Mouse (Mus musculus) cerebellum, adult 9-10 months (tissue): ENCODE results near the gene 2010111I01Rik.
"Not testable (repeated sequence)": the region's sequence is repeated elsewhere in the genome, so short reads cannot be mapped to it uniquely, and the experiment has no call there.

ENCODE experiments used
- DNase-seq: peaks from one replicate; pipeline ENCODE4 v3.0.0; 2022

The 2010111I01Rik gene

DNA sequence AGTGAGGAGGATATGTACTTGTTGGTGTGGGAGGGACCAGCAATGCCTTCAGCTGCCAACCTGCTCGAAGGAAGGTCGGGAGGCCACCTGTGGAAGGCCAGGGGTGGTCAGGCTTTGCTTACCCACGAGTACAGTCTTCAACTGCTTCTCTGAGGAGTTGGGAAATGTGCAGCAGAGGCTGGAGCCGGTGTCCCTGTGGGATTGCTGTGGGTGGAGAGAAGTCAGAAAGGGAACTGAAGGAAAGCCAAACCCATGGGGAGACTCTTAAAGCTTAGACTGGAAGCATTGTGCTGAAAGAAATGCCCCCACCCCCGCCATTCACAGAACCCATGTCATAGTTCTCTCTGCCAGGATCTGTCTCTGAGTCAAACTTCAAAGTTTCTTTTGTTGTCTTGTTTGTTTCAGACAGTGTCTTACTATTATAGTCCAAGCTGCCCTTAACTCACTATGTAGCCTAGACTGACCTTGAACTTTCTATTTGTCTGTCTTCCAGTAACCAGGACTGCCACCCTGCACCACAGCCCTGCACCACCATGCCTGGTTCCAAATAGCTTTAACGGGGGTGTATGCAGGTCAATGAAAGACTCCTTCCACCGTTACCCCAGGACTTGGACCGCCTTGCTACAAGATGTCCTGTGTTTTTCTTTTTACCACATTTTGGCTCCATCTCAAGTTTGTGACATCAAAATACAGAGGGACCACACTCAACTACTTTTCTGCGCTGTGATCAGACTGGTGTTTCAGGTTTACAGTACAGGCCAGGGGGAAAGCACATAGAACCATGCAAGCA lies 358.8 kb downstream of the 2010111I01Rik start:
- peak; percentile 3 for DNase-seq

DNA sequence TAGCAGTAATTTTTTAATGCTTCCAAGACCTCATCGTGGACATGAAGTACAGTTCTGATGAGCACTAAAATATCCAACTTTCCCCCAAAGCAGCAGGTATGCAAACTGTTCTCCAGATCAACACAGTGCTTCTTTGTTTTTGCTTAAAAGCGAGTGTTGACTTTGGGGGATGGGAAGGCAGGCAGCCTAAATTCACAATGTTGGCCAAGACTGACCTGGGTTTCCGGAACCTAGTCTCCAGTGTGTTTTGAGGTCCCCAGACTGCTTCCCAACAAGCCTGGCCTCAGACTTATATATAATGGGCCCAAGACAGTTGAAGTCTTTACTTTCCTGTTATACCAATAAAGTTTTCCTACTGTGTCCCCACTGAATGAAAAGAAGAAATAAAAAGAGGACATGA lies 359.6 kb downstream of the 2010111I01Rik start:
- no peak for DNase-seq

DNA sequence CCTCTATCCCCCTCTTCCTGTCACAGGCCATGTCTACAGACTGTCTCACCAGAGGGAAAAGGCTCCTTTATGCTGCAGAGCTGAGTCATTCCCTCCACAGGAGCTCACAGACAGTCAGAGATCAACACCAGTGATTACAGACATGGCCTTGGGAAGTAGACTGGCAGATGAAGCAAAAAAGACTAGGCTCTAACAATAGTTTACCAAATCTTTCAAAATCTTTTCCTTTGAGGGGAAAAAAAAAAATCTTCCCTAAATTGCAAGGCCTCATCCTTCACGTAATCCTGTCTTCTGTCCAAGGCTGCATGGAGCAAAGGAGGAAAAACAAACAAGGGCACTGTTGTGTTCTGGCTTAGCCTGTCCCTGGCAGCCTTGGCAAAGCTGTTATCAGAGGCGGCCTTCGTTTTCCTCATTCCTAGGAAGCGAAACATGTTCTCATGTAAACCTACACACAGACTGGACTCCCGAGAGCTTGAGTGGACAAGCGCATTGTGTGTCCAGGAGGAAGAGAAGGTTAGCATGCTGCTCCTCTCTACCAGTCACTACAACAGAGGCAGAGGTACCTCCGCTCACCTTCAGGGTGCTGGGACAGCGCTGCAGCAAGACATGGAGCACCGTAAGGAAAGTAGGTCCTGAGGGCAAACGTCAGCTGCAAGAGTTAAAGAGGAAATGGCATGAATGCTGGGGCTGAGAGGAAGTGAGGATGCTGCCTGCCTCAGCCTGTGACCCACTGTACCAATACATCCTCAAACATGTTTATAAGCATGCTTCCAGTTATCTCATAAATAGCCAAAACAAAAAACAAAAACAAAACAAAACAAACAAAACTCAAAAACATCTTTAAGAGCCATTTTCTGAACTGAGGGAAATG lies 360.5 kb downstream of the 2010111I01Rik start:
- DNase-seq = no peak

DNA sequence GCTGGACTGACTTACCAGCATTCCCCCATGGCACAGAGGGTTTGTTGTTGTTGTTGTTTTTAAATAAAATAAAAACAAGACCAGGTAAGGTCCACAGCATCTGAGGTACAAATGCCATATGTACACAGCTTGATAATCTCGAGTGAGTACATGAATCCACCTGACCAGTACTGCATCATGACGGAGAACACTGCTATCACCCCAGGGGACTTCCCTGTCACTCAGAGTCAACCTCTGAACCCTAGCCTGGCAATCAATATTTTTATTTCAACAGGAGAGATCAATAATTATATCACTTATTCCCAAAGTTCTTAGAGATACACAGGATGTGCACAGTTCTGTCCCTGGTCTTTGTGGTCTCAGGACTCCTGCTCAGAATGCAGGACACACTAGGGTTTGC lies 361.3 kb downstream of the 2010111I01Rik start:
- DNase-seq = no peak

DNA sequence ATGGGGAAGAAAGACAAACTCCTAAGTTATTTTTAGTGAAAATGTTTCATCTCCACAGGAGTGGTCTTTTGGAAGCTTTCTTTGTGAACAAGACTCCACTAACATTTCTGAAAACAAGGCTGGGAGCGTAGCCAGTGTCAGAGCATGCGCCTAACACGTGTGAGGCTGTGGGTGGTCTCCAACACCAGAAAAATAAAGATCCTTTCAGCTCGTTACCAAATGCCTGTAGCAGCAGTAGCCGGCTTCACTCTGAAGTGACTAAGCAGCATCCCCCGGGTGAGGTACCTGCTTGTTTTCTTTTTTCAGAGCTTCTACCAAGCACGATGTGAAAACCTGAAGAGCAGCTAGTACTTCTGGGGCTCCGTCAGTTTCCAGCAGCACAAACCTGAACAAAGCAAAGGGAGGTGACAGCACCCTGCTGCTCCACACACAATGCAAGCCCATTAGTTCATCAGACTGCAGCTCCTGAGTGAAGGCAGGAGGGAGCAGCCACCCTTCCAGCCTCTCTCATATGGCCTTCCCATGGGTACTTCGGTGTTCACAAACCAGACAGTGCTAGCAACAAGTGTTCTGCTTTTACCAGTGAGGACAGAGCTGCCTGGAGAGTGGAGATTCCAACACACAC lies 365.7 kb downstream of the 2010111I01Rik start:
- DNase-seq = peak; percentile 12

DNA sequence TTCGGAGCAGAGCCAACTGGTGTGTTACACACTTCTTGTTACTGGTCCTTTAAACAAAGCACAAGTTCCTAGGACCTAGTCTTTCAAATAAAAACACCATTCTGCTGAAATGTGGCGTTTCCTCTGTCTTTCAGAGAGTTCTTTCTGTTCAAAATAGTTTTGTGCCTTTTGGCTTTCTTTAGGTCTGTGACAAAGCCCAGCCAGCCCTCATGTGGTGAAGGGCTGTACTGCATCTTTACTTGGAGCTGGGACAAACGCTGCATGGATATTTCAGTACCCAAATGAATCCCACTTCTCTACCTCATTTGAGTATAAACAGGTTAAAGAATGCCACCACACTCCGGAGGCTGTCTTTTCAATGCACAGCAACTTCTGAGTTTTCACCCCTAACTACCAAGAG lies 366.7 kb downstream of the 2010111I01Rik start:
- DNase-seq = peak; percentile 77

DNA sequence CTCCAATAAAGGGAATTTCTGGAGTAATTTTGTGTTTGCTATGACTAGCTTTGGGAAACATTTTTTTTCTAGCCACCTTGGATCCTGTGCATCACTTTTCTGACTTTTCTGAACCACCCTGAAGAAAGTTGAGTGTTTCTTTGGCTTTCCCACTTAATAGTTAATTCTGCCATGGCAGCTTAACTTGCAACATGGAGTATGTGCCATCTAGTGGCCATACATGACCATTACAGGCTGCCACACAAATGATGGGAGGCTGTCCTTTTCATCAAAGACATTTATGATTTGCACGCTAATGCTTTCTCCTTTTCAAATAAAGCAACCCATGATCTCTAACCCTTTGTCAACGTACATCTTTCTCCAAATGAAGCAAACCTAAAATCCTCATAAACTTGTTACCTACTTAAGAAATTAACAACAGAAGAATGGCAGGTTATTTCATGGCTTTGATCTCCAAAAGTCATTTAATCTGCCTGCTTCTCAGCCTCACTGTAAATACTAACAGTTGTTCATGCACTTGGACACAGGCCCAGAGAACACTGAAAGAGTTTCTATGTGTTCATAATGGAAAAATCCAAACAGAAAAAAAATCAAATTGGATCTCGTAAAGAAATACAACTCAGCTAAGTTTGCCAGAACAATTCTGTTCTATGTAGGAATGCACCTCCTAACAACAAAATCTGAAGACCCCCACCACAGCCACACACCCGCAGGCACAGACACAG lies 368.0 kb downstream of the 2010111I01Rik start:
- DNase-seq = peak; percentile 82

DNA sequence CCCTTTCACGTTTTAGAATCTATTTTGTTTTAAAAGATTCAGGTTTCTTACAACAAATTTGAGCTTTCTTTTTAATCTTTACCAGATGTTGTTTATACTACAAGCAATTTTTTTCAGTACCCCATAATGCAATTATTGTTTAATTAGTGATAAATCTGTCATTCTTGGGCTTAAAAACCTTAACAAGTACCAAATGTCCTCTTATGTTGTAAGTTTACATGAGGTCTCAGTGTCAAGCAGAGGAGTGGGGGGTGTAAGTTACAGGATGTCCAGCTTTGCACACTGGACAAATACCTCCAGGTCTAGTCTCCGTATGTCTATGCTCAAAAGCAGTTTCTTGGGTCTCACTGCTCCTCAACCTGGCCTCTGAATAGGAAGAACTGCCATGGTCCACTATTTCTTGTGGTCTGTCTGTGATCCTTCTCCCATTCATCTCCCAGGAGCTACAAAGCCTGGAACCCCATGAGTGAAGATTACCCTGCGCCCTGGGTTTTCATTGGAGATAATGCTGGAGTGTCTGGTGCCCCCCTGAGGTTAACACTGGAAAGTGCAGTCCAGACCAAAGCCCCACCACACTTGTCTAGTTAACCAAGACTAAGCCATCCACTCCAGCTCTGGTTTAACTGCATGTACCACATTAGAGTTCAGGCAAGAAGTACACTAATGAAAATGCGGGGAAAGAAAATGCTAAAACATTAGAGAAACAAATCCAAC lies 370.9 kb downstream of the 2010111I01Rik start:
- DNase-seq = peak; percentile 62

DNA sequence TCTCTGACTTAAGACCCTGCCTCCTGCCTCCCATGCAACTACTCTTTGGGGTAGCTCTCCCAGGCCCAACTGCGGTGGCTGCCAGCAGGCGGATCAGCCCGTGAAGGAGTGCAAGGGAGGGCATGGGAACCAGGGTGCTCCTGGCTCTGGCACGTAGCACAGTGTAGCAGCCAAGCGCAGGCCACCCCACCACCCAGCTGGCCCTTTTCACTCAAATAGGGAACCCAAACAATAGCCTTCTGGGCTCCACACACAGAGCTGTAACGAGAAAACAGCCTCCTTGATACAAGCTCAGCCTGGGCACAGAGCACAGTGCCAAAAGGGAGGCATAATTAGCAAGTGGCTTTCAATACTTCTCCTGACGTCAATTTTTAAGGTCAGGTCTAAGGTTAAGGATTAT lies 371.6 kb downstream of the 2010111I01Rik start:
- no peak for DNase-seq

DNA sequence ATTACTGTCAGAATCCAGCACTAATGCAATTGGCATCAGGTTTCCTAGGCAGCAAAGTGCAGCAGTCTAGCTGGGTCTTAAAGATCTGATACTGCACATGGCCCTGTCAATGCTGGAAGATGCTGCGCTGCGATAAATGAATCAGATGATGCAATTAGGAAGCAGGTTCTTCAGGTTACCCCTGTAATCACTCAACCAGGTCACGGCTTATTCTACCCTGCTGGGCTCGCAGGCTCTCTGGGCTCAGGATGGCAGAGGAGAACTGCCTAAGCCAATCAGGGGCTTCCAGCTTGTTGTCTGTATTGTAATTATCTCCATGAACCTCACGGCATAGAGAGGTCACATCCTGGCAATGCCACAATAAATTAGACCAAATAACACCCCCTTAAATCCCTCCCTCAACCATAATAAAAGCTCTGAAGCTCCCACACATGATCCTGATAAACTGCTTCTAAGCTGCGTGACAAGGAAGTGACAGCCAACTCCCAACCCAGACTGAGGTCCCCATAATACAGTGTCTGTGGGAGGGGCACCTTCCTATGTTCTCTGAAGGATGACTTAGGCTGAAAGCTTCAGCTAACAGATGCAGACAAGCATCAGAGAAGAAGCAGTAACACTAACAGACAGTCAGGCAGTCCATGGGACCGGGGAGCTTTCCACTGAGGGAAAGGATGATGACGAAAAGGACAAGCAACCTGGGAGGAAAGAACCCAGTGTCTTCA lies 372.7 kb downstream of the 2010111I01Rik start:
- DNase-seq = no peak

DNA sequence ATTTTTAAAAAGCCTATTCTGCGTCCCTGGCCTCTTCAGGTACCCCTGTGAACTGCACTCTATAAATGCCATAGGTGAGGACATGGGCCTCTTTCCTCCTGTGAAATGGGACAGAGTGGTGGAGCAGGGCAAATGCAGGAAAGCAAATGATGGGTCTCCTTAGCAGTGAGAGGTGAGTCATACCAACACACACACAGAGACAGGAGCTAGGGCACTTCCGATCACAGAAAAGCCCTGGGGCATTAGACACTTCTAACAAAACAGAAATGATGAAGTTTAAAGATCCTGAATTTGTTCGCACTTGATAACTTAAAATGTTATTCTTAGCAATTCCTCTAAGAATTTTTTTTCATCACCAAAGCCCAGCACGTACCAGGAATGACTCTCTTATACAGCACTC lies 375.3 kb downstream of the 2010111I01Rik start:
- no peak for DNase-seq

DNA sequence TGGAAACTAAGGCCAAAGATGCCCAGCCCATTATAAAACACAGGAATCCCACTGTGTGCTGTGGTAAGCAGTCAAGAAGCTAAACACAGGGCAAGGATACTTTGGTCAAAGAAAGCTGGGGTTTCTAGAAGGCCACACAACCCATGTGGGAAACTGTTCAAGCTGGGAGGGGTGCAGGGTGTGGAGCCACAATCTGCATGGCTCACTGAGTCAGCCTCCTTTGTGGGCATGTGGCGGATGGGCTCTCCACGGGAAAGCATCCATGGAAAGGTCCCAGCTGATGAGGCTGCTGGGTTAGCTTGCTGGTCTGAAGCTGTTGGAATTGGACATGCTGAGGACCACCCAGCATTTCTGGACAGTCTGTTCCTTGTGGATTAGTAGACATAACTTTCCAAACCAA lies 378.1 kb downstream of the 2010111I01Rik start:
- DNase-seq = no peak

DNA sequence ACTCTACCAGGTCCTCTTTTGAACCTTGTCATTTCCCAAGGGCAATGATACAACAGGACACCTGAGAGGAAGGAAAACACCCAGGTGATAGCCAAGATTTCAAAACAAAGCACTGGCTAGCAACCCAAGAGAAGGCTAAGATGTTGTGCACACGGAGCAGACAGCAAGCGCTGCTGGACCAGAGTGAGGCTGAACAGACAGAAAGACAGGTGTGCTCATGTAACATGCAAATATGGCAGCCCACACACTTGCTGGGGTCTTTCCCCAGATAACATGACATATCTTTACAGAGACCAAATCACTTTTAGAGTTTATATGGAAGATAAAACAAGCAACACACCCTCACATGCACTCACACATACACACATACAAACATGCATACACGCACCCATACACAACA lies 379.8 kb downstream of the 2010111I01Rik start:
- no peak for DNase-seq

DNA sequence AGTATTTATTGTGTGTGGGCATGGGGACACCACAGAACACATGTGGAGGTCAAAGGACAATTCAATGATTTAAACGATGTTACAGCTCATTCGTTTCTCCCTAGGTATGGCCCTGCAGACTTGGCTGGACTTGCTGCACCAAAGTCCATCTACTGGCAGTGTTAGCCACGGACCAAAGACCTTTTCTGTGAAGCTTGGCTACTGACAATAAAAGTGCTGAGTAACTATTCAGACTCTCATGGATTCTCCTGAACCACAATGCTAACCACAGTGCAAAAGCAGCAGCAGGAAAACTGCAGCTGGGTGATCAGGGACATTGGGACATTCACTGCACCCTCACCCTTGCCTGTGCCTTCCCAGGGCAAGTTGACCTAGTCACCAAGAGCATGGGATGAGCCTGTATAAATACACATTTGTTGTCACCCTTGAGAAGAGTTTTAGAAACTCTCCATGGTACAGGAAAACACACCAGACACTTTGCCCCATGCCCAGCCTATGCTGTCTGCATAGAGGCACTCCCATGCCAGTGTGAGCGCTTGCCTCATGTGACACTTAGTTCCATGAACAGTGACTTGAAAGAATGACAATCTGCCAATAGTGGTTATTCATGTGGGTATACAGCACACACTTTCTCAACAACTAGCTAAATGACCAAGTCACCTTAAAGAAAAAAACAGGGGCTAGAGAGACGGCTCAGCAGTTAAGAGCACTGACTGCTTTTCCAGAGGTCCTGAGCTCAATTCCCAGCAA lies 381.0 kb downstream of the 2010111I01Rik start:
- DNase-seq = no peak

DNA sequence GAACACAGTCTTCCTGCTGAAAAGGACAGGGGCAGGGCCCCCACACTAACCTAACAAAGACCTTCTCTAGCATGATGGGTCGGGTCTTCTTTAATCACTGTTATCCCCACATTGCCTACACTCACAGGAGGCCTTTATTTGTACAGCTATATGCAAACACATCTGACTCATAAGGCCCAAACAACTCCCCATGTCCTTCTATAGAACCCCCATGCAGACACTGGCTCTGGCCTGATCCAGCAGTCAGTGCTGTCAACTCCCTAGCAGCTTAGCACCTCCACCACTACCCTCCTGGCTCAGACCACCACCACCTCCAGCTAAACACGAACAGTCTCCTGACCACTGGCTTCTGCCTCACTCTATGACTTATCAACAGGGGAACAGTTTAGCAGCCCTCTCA lies 382.9 kb downstream of the 2010111I01Rik start:
- no peak for DNase-seq

DNA sequence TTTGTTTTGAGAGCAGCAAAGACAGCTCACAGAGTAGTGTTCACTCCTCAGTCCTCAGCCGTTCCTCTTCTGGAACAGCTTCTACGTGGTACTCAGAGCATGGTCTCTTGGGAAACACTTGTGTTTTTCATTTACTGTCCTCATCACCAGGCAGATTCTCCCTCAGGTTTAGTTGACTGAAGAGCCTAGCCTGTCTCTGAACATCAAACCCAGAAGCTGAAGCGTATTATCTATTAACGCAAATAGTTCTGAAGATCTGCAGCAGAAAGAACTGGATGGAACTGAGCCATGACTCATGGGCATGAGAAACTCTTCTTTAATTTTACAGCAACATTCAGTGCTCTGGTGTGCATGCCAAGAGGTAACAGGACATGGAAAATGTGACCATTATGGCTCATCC lies 385.4 kb downstream of the 2010111I01Rik start:
- no peak for DNase-seq

DNA sequence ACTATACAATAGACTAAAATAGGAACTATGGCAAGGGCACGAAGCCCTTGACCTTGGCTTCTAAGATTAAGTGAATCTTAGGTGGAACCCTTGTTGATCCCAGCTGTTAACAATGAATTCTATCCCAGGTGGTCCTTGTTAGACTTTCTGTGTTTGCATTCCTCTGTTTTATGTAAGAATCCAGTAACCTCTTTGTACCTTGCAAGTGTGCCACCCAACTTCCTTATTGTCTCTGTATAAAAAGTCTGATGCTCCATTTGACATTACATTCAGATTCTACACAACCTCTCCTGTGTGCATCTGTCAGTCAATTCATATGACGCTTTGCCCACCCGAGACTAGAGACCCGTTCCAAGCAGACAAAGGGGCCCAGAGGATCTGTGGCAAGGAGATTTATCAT lies 388.6 kb downstream of the 2010111I01Rik start:
- DNase-seq = not testable (repeated sequence)

DNA sequence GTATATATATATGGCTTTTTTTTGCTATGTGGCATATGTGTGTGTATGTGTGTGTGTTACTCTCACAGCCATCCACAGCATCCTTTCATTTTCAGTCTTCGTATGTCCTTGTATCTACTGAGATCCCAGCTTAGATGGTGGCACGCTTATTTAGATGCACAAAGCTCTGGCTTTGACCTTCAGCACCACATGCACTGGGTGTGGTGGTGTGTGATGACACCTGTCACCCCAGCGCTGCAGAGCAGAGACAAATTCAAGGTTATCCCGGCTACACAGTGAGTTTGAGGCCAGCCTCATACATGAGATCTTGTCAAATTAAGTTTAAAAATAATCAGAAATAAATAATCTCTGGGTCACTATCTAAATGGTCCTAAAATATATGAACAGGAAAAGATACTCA lies 391.4 kb downstream of the 2010111I01Rik start:
- DNase-seq = no peak

DNA sequence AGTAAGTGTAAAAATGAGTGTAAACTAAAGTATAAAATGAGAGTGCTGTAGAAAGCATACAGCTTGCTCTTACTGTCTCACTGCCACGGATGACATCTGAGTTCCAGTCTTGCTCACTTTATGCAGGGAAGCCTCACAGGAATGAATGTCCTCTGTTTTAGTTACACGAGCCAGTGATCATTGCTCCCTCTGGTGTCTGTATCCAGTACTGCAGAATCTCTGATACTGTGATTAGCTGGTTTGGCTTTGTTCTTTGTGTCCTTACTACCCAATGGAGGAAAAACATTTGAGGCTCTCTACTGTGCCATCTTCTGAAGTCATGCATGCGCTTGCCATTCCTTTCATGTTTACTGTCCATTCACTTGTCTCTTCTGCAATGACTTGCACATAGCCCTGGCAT lies 391.9 kb downstream of the 2010111I01Rik start:
- DNase-seq = peak; percentile 80

DNA sequence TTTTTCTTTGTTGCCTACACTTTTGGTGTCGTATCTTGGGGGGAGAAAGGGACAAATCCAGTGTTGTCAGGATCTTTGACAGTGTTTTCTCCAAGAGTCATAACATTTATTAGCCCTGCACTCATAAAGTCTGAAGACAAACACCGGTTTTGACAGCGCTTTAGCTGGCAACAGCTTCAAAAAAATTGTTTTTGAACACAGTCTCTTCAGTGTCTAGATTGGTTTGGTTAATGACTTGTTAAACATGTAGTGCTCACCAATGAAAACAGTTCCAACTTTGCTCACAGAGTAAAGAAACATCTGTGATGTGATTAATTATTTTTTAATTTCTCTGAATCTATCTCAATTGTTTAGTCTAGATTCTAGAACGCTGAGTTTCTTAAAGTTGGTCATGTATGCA lies 394.7 kb downstream of the 2010111I01Rik start:
- no peak for DNase-seq
